Mouse (Mus musculus): ENCODE measurements at regions not wholly inside any gene's neighbourhood (a gene's known extent, or its start where the extent isn't known, plus 50 kb on each side); places are given as distances from the start of the nearest gene placed in this dataset.

GRCm38 (mm10) chr1:184260722-184261384 lies 226.8 kb upstream of the 1700056E22Rik start:
- H3K9me3 ChIP-seq (replicated peaks; ENCODE audit: control insufficient read depth, low read length): no peaks in the 10 kb centered on the region
- ATAC-seq (replicated peaks; ENCODE audit: extremely low read depth, insufficient read depth, low FRiP score): no peak
- 72% methylated on average over 6 of the region's 6 CpGs for WGBS

DNA sequence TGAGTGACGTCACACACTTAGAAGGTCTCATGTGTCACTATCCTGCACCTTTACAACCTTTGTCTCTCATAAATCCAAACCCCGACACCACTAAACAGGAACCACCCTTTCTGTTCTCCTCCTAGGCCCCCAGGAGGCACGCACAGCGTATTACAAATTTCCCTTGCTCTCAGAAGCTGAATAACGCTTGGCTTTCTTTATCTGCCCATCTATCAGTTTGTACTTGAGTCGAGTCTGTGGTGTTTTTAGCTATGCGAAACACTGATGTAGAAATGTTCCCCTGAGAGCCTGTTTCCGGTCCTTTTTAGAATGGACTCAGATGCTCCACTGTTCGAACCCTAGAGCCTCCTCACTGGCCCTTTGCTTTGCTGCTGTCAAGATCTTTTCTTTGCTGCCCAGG lies 225.8 kb upstream of the 1700056E22Rik start:
- no peak overlapping the region for H3K4me3 ChIP-seq (ENCODE audit: low read length)
- no peaks in the 10 kb centered on the region for H3K9me3 ChIP-seq (replicated peaks; ENCODE audit: control insufficient read depth, low read length)
- WGBS: 78% methylated on average over 9 of the region's 9 CpGs
- H3K27ac ChIP-seq (ENCODE audit: low read length): no peak overlapping the region
- H3K4me1 ChIP-seq (ENCODE audit: control insufficient read depth, insufficient read depth, low read length): no peaks in the 10 kb centered on the region
- H3K27me3 ChIP-seq (ENCODE audit: control insufficient read depth, insufficient read depth, low read length): no peaks in the 10 kb centered on the region
- H3K4me2 ChIP-seq (ENCODE audit: low read depth, low read length): no peak overlapping the region
- no peak for ATAC-seq (replicated peaks; ENCODE audit: extremely low read depth, insufficient read depth, low FRiP score)
- H3K36me3 ChIP-seq (ENCODE audit: control insufficient read depth, insufficient read depth): no peaks in the 10 kb centered on the region
- H3K9ac ChIP-seq (ENCODE audit: low read length): no peak overlapping the region

More at GRCm38 (mm10) chr1:184260722-184261384, 226.8 kb upstream of the 1700056E22Rik start:
- Histone ChIP-seq H3K27ac (ENCODE audit: low read length) (no peak overlapping the region), H3K4me1 (ENCODE audit: control insufficient read depth, insufficient read depth, low read length) (no peaks in the 10 kb centered on the region), H3K4me2 (ENCODE audit: low read depth, low read length) (no peak overlapping the region), H3K36me3 (ENCODE audit: control insufficient read depth, insufficient read depth) (no peaks in the 10 kb centered on the region), H3K27me3 (ENCODE audit: control insufficient read depth, insufficient read depth, low read length) (no peaks in the 10 kb centered on the region), H3K9ac (ENCODE audit: low read length) (no peak overlapping the region), H3K4me3 (ENCODE audit: low read length) (no peak overlapping the region)

DNA sequence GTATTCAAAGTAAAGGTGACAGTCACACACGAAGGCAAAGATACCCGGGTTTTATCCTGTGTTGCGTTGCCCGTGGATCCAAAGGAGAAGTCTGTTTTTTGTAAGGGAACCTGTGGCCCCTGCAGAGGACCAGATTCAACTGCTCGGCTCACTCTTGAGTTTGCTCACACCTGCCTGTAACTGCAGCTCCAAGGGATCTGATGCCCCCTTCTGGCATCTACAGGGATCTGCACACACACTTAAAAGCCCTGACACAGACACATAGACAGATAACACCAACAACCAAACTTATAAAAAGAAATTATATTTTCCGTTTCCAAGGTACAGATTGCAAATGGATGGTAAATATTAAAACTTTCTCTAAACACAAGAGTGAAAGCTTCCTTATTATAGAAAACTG lies 223.3 kb upstream of the 1700056E22Rik start:
- H3K27ac ChIP-seq (ENCODE audit: low read length): no peak overlapping the region
- ATAC-seq (replicated peaks; ENCODE audit: extremely low read depth, insufficient read depth, low FRiP score): no peak
- no peak overlapping the region for H3K4me2 ChIP-seq (ENCODE audit: low read depth, low read length)
- no peaks in the 10 kb centered on the region for H3K36me3 ChIP-seq (ENCODE audit: control insufficient read depth, insufficient read depth)
- no peaks in the 10 kb centered on the region for H3K27me3 ChIP-seq (ENCODE audit: control insufficient read depth, insufficient read depth, low read length)
- H3K4me3 ChIP-seq (ENCODE audit: low read length): no peak overlapping the region
- H3K4me1 ChIP-seq (ENCODE audit: control insufficient read depth, insufficient read depth, low read length): no peaks in the 10 kb centered on the region
- WGBS: 88% methylated on average over 6 of the region's 6 CpGs
- no peak overlapping the region for H3K9ac ChIP-seq (ENCODE audit: low read length)
- H3K9me3 ChIP-seq (replicated peaks; ENCODE audit: control insufficient read depth, low read length): no peaks in the 10 kb centered on the region

DNA sequence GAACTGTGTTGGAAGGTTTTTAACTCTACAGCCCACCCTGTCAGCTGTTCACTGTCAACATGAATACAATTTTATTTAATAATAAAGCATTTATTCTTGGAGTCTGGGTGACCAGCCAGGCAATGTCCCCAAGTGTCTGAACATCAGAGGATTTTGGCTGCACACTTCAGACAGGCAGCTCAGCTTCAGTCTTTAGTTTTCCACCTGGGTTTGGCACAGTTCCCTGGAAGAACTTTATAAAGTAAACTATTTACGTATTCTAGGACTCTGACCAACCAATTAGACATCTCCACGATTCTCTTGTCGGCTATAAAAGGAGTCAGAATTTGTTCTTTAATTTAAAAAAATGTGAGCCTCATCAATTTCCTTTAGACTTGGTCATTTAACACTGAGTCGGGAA lies 220.8 kb upstream of the 1700056E22Rik start:
- H3K4me3 ChIP-seq (ENCODE audit: low read length): no peak overlapping the region
- no peaks in the 10 kb centered on the region for H3K36me3 ChIP-seq (ENCODE audit: control insufficient read depth, insufficient read depth)
- no peak overlapping the region for H3K27ac ChIP-seq (ENCODE audit: low read length)
- no peak overlapping the region for H3K4me2 ChIP-seq (ENCODE audit: low read depth, low read length)
- 71% methylated on average over 4 of the region's 4 CpGs for WGBS
- H3K27me3 ChIP-seq (ENCODE audit: control insufficient read depth, insufficient read depth, low read length): no peaks in the 10 kb centered on the region
- no peaks in the 10 kb centered on the region for H3K4me1 ChIP-seq (ENCODE audit: control insufficient read depth, insufficient read depth, low read length)
- H3K9me3 ChIP-seq (replicated peaks; ENCODE audit: control insufficient read depth, low read length): no peaks in the 10 kb centered on the region
- ATAC-seq (replicated peaks; ENCODE audit: extremely low read depth, insufficient read depth, low FRiP score): no peak
- H3K9ac ChIP-seq (ENCODE audit: low read length): no peak overlapping the region

- no peak for ATAC-seq (replicated peaks; ENCODE audit: extremely low read depth, insufficient read depth, low FRiP score)
- Histone ChIP-seq H3K36me3 (ENCODE audit: control insufficient read depth, insufficient read depth) (no peaks in the 10 kb centered on the region), H3K4me3 (ENCODE audit: low read length) (no peak overlapping the region), H3K9ac (ENCODE audit: low read length) (no peak overlapping the region), H3K27ac (ENCODE audit: low read length) (no peak overlapping the region), H3K27me3 (ENCODE audit: control insufficient read depth, insufficient read depth, low read length) (no peaks in the 10 kb centered on the region), H3K9me3 (replicated peaks; ENCODE audit: control insufficient read depth, low read length) (no peaks in the 10 kb centered on the region), H3K4me1 (ENCODE audit: control insufficient read depth, insufficient read depth, low read length) (no peaks in the 10 kb centered on the region), H3K4me2 (ENCODE audit: low read depth, low read length) (no peak overlapping the region)
- 76% methylated on average over 23 of the region's 23 CpGs for WGBS
Observed at GRCm38 (mm10) chr1:184244730-184245488, 210.8 kb upstream of the 1700056E22Rik start.

GRCm38 (mm10) chr1:184244296-184244695 lies 210.2 kb upstream of the 1700056E22Rik start:
- no peak overlapping the region for H3K4me2 ChIP-seq (ENCODE audit: low read depth, low read length)
- no peak overlapping the region for H3K4me3 ChIP-seq (ENCODE audit: low read length)
- 82% methylated on average over 9 of the region's 9 CpGs for WGBS
- no peaks in the 10 kb centered on the region for H3K27me3 ChIP-seq (ENCODE audit: control insufficient read depth, insufficient read depth, low read length)
- H3K9ac ChIP-seq (ENCODE audit: low read length): no peak overlapping the region
- no peaks in the 10 kb centered on the region for H3K36me3 ChIP-seq (ENCODE audit: control insufficient read depth, insufficient read depth)
- ATAC-seq (replicated peaks; ENCODE audit: extremely low read depth, insufficient read depth, low FRiP score): no peak
- H3K4me1 ChIP-seq (ENCODE audit: control insufficient read depth, insufficient read depth, low read length): no peaks in the 10 kb centered on the region
- no peak overlapping the region for H3K27ac ChIP-seq (ENCODE audit: low read length)
- no peaks in the 10 kb centered on the region for H3K9me3 ChIP-seq (replicated peaks; ENCODE audit: control insufficient read depth, low read length)

DNA sequence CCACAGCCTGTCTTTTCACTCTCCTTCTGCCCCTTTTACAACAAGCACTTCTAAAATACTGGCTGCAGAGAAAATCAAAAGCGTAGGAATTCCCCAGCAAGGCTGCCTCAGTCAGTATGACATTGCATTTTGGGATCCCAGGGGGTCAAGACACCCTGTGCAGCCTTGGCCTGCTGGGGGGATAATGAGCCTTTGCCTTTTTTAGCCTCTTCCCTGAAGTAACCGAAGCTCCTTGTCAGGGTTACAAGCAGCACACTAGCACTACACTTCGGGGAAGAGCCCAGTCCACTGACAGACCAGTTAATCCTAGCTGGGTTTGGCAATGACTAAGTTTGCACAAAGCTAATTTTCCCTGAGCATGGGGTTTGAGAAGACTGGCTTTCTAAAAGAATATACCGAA lies 207.7 kb upstream of the 1700056E22Rik start:
- H3K4me1 ChIP-seq (ENCODE audit: control insufficient read depth, insufficient read depth, low read length): no peaks in the 10 kb centered on the region
- no peak for ATAC-seq (replicated peaks; ENCODE audit: extremely low read depth, insufficient read depth, low FRiP score)
- no peaks in the 10 kb centered on the region for H3K36me3 ChIP-seq (ENCODE audit: control insufficient read depth, insufficient read depth)
- H3K9ac ChIP-seq (ENCODE audit: low read length): no peak overlapping the region
- H3K9me3 ChIP-seq (replicated peaks; ENCODE audit: control insufficient read depth, low read length): no peaks in the 10 kb centered on the region
- no peak overlapping the region for H3K27ac ChIP-seq (ENCODE audit: low read length)
- no peak overlapping the region for H3K4me3 ChIP-seq (ENCODE audit: low read length)
- H3K27me3 ChIP-seq (ENCODE audit: control insufficient read depth, insufficient read depth, low read length): no peaks in the 10 kb centered on the region
- WGBS: 55% methylated on average over 4 of the region's 4 CpGs
- no peak overlapping the region for H3K4me2 ChIP-seq (ENCODE audit: low read depth, low read length)

DNA sequence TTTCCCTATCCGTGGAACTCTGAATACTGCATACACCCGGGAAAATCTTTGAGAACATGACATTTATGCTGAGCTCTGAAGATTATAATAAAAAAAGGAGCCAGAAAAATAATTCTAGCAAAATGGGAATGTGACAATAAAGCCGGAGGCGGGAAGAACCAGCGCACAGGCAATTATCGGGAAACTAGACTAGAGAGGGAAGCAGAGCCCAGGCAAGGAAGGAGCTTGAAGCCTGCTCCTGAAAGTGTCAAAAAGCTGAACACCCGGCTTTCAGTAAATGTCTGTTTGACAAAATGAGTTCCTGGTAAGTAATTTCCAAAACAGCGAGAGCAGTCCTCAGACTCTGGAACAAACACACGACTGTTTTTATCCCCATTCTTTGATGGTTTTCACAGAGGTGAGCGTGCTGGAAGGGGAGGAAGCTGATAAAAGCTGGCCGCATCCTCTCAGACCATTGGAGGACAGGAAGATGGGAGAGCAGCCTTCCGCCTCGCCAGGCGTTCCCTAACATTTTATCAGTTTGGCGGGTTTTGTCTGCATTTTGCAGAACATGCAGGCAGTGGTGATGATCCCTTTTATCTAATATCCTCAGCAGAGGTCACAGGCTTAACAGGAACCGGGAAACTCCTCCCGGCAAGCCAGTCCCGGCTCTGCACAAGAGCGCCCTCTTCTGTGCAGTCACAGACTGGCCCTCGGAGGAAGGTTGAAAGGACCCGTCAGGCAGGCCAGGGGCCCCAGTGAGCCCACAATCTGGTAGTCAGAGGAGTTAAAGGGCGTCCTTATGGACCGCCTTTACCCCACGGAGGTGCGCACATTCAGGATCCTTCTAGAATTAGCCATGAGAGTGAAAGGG lies 201.3 kb upstream of the 1700056E22Rik start:
- H3K4me1 ChIP-seq (ENCODE audit: control insufficient read depth, insufficient read depth, low read length): peaks cover 3% of the 10 kb centered on the region; the same call in 1 of the 2 replicates

More for the DNA sequence above, 201.3 kb upstream of the 1700056E22Rik start:
- Histone ChIP-seq H3K36me3 (ENCODE audit: control insufficient read depth, insufficient read depth) (no peaks in the 10 kb centered on the region), H3K27me3 (ENCODE audit: control insufficient read depth, insufficient read depth, low read length) (no peaks in the 10 kb centered on the region), H3K4me2 (ENCODE audit: low read depth, low read length) (peak overlapping the region; percentile 71), H3K9ac (ENCODE audit: low read length) (peak overlapping the region; percentile 62), H3K4me3 (ENCODE audit: low read length) (peak overlapping the region; percentile 49), H3K27ac (ENCODE audit: low read length) (no peak overlapping the region), H3K9me3 (replicated peaks; ENCODE audit: control insufficient read depth, low read length) (no peaks in the 10 kb centered on the region)
- WGBS: 15% methylated on average over 25 of the region's 25 CpGs
- peak; percentile 70 for ATAC-seq (replicated peaks; ENCODE audit: extremely low read depth, insufficient read depth, low FRiP score)

Measured in heart, embryonic 16.5 days (tissue).